Mouse (Mus musculus) ovary, adult 18-20 months (tissue): ENCODE data around the gene Emc8.

ENCODE experiments used
- DNase-seq: peaks from one replicate; pipeline ENCODE4 v3.0.0; 2022; ENCODE audit warnings: low spot score, mixed read lengths

Emc8 gene

DNA sequence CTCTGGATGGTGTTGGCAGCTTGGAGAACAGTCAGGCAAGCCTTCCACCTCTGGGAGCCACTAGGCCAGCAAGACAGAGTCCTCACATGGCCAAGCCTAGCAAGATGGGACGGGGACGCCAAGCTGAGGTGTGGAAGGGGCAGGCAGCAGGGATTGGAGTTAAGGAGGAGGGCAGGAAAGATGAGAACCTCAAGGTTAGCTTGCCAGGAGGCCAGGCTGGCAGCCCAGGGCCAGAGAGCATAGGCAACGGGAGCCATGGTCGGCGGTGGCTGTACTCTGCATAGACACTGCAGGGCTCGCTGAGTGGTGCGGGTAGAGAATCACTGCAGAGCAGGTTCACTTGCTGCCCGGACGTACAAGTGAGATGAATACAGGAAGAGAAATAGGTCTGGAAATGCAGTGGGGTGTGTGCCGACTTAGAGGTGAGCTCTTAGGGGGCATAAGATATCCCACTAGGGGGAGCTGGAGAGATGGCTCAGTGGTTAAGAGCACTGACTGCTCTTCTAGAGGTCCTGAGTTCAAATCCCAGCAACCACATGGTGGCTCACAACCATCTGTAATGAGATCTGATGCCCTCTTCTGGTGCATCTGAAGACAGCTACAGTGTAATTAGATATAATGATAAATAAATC is 26.2 kb downstream of the Emc8 start:
- no peak for DNase-seq

- DNase-seq: no peak
Observed at GRCm38 (mm10) chr8:120641245-120641644, 27.1 kb downstream of the Emc8 start.

DNA sequence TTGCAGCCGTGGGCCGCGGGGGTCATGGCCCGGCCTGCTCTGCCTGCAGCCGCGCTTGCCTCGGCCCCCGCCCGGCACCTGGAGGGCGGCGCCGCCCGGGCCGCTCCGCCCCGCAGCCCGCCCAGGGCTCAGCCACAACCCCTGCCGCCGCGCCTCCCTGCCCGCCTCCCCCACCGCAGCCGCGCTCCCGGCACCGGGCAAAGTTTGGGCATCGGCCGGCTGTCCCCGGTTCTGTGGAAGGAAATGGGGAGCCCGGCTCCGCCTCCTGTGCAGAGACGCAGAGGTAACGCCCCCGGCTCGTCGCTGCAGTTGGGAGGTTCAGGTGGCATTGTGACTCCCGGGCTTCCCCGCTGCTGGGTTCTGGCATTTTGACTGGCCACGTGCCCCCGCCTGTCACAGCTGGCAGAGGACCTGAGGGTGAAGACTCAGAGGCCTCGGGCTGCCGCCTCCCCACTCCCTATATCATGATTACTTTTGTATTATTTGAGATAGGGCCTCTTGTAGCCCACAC is 34.0 kb downstream of the Emc8 start:
- peak; percentile 38 for DNase-seq

GRCm38 (mm10) chr8:120633665-120634271 is 34.6 kb downstream of the Emc8 start:
- no peak for DNase-seq

DNA sequence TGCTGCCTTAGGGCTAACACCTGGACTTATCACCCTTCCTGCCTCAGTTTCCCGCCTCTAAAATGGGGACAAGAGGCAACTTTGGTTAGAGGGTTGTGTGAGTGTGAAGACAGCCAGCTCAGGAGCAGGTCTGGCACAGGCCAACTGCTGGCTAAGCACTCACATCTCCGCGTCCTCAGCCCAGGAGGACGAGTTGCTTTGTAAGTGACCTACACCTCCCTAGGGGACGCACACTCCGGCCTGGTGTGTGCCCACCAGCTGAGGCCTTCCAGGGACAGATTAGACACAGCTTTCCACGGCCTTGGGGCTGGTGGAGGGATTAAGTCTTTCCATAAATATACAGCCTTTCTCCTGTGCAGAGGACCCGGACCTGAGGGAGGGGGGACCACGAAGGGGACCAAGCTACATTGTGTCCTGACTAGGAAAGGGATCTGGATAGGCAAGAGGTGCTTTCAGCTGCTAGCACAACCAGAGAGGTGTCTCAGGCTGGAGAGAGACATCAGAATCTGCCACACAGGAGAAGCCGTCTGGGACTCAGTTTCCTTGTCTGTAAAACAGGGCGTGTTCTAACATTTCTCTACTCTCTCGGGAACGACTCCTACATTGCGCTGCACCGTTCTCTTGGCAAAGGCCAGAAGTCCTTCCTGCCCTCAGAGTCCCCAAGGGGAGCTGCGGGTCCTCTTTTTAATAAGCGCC is 35.3 kb downstream of the Emc8 start:
- DNase-seq: no peak

- DNase-seq: no peak
Observed at GRCm38 (mm10) chr8:120631441-120632375, 36.7 kb downstream of the Emc8 start.

- DNase-seq: no peak
Observed at GRCm38 (mm10) chr8:120630848-120631247, 37.5 kb downstream of the Emc8 start.

- no peak for DNase-seq
Observed at GRCm38 (mm10) chr8:120630031-120630430, 38.3 kb downstream of the Emc8 start.

DNA sequence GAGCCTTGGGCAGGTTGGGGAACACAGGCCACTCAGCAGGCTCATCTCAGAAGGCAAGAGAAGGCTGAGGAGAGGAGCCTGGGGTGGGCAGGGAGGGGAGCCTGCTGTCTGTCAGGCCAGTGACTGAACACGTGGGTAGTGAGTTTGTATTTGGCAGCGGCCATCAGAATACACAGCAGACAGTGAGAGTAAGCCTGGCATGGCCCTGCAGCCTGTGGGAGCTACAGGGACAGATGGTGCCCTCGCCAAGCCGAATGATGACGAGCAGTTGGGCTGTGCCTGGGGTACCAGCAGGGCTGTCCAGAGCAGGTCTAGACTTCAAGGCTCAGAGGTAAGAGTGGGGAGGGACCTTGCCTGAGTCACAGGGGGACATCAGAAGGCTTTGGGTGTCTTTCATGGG is 41.1 kb downstream of the Emc8 start:
- DNase-seq: no peak

- no peak for DNase-seq
Observed at GRCm38 (mm10) chr8:120626461-120626860, 41.9 kb downstream of the Emc8 start.

- no peak for DNase-seq
Observed at GRCm38 (mm10) chr8:120623608-120624007, 44.8 kb downstream of the Emc8 start.

- DNase-seq: no peak
Observed at GRCm38 (mm10) chr8:120622161-120622560, 46.2 kb downstream of the Emc8 start.

GRCm38 (mm10) chr8:120620441-120620840 is 47.9 kb downstream of the Emc8 start:
- DNase-seq: no peak

- DNase-seq: no peak
Observed at GRCm38 (mm10) chr8:120619235-120620180, 48.9 kb downstream of the Emc8 start.

DNA sequence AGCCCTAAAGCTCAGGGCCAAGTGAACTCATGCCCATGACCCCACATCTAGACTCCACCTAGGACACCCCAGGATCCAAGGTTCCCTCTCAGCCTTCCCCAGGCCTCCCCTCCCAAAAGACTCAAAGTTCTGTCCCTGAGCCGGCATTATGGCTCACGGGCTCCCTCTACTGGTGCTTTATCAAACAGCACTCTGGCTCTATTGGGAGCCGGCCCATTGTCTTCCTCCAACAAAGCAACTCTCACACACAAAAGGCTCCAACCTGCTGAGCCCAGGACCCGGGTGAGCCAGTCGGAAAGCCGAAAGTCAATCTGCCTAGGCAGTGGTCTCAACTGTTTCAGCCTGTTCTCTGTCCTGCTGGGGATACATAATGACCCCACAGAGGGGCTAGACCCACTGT is 50.3 kb downstream of the Emc8 start:
- no peak for DNase-seq

GRCm38 (mm10) chr8:120616663-120617626 is 51.4 kb downstream of the Emc8 start:
- DNase-seq: no peak

GRCm38 (mm10) chr8:120614491-120614890 is 53.9 kb downstream of the Emc8 start:
- no peak for DNase-seq

DNA sequence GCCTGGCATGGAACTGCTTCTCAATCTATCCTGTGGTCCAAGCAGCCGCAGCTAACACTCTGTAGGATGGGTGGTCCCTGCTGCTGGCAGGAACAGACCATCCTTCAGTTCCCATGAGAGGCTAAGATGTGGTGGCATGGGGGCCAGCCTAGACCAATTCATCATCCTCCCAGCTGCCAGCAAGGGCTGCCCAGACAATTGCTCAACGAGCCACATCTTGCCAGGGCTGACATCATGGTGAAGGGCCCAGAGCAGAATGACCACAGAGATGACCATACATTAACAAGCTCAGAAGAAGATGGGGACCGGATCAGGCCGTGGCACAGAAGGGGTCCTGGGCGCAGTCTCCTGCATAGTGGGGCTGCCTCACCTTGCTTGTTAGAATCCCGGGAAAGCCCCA is 57.5 kb downstream of the Emc8 start:
- DNase-seq: no peak

- no peak for DNase-seq
Observed at GRCm38 (mm10) chr8:120607885-120608284, 60.5 kb downstream of the Emc8 start.

DNA sequence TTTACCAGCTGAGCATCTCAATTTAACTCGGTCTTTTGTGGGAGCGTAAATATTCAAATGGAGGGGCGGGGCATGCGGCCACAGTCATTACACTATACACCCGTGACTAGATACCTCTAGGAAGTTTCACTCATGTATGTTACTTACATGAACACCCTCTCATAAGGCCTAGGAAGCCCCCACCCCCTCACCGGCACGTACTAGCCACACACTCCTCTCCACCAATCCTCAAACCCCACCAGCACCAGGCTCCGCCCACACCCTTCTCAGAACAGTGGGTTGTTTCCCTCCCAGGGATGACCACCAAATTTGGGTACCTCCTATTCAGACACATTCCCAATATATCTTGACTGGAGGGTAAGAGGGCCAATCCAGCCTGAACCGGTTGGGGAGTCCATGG is 60.9 kb downstream of the Emc8 start:
- no peak for DNase-seq
